Mouse (Mus musculus) embryonic facial prominence, embryonic 11.5 days (tissue): ENCODE measurements around the gene Cep350. TPM values are rescaled to one million over a fixed set of nuclear protein-coding genes. Genes with fewer than 3 reads are reported as not detected.

Experiments
- ATAC-seq: fragments of 200-750 bp; cut with Nextera tagmentation; replicated peaks from 2 replicates; pipeline ENCODE4 v1.8.0; 2017; ENCODE audit warnings: low read depth; ENCODE audit not compliant: insufficient number of reproducible peaks, low FRiP score, low TSS enrichment
- DNase-seq: peaks from one replicate; pipeline ENCODE4 v3.0.0-alpha.2; 2015; ENCODE audit warnings: low spot score
- H3K27ac ChIP-seq: fragments of 300-500 bp; sonication (generic); replicated peaks from 2 replicates; pipeline ENCODE4 v1.5.1; 2014; ENCODE audit warnings: mild to moderate bottlenecking, low read depth, low read length, control low read depth
- H3K27me3 ChIP-seq: fragments of 300-500 bp; sonication (generic); 2 replicates; pipeline ENCODE4 v1.6.1; 2014; ENCODE audit warnings: mild to moderate bottlenecking, low read length, moderate library complexity, mixed read lengths; ENCODE audit not compliant: control insufficient read depth, insufficient read depth
- H3K36me3 ChIP-seq: fragments of 300-500 bp; sonication (generic); replicated peaks from 2 replicates; pipeline ENCODE4 v1.6.1; 2014; ENCODE audit warnings: low read depth, mild to moderate bottlenecking, low read length, moderate library complexity, mixed read lengths; ENCODE audit not compliant: control insufficient read depth, insufficient read depth
- H3K4me1 ChIP-seq: fragments of 300-500 bp; sonication (generic); 2 replicates; pipeline ENCODE4 v1.6.1; 2014; ENCODE audit warnings: low read length, mixed read lengths; ENCODE audit not compliant: control insufficient read depth, insufficient read depth
- H3K4me2 ChIP-seq: fragments of 300-500 bp; sonication (generic); 2 replicates; pipeline ENCODE4 v1.6.1; 2014; ENCODE audit warnings: low read depth, mild to moderate bottlenecking, control low read depth, low read length, moderate library complexity
- H3K4me3 ChIP-seq: fragments of 300-500 bp; sonication (generic); 2 replicates; pipeline ENCODE4 v1.5.1; 2014; ENCODE audit warnings: low read depth, low read length, control low read depth
- H3K9ac ChIP-seq: fragments of 300-500 bp; sonication (generic); replicated peaks from 2 replicates; pipeline ENCODE4 v1.6.1; 2014; ENCODE audit warnings: mild to moderate bottlenecking, control low read depth, low read length
- H3K9me3 ChIP-seq: fragments of 300-500 bp; sonication (generic); replicated peaks from 2 replicates; pipeline ENCODE4 v1.6.1; 2016; ENCODE audit warnings: mild to moderate bottlenecking, low read length, inconsistent platforms, mixed read lengths; ENCODE audit not compliant: control insufficient read depth
- WGBS: fragments of 180-500 bp; shearing (Covaris S2); extraction: QIAGEN DNeasy Blood & Tissue Kit; methylation state at CpG from one replicate; pipeline ENCODE4 v1.1.7; 2014; 5-methylcytosine and 5-hydroxymethylcytosine counted together
- polyA plus RNA-seq: library from polyadenylated mRNA; unstranded; fragments of >200 nt; fragmentation: Nextera tagmentation; extraction: Ambion mirVana; gene quantifications from 2 replicates; pipeline ENCODE4 v1.2.1, GENCODE M21; 2014

Gene Cep350
- polyA plus RNA-seq, 1 experiment from 2014 or later: 8.2 TPM

- ATAC-seq: peak; percentile 93
- under 1% methylated on average over 65 of the region's 67 CpGs for WGBS
- Histone ChIP-seq H3K9me3 (no peaks in the 10 kb centered on the region), H3K9ac (peak within 1 kb of the TSS; percentile 80), H3K4me3 (peak within 1 kb of the TSS; percentile 77), H3K27ac (no peak within 1 kb of the TSS), H3K4me2 (peak within 1 kb of the TSS; percentile 73), H3K27me3 (no peaks in the 10 kb centered on the region), H3K36me3 (no peaks in the 10 kb centered on the region), H3K4me1 (no peaks in the 10 kb centered on the region)
- peak; percentile 93 for DNase-seq
These were observed 160.2 kb downstream of the Cep350 start, which contains the start of gene Qsox1 for GRCm38 (mm10) chr1:155812581-155813499. Gene Qsox1, minus strand, starts transcription at chr1:155812889.

- WGBS: 5% methylated on average over 22 of the region's 22 CpGs
- no peak for ATAC-seq
- no peak overlapping the region for H3K27ac ChIP-seq
These were observed 161.0 kb downstream of the Cep350 start for GRCm38 (mm10) chr1:155811995-155812580.

DNA sequence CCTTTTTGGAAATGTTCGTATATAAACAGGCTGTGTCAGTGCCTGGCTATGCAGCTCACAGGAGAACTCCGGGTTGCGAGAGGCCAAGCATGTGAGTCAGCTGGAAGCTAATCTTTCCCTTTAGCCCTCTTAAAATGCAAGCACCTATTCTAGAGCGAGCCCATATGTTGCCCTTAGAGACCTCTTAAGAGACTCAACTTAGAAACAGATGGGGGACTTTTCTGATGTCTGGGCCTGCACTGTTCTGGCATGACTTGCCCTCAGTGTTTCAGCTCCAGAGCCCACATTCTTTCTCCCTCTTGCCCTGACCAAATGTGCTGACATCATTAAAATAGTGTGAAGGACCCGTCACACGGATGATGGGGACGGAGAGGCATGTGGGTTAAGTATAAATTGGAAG, 162.4 kb downstream of the Cep350 start:
- no peak for ATAC-seq
- Histone ChIP-seq H3K9me3 (no peaks in the 10 kb centered on the region), H3K27ac (no peak overlapping the region), H3K27me3 (no peaks in the 10 kb centered on the region), H3K4me2 (no peak overlapping the region), H3K4me1 (no peaks in the 10 kb centered on the region), H3K4me3 (no peak overlapping the region), H3K9ac (no peak overlapping the region), H3K36me3 (no peaks in the 10 kb centered on the region)
- WGBS: 52% methylated on average over 7 of the region's 7 CpGs
- DNase-seq: peak; percentile 12

More at GRCm38 (mm10) chr1:155811995-155812580, 161.0 kb downstream of the Cep350 start:
- H3K9ac ChIP-seq: peak overlapping the region; percentile 80
- no peaks in the 10 kb centered on the region for H3K36me3 ChIP-seq
- peak overlapping the region; percentile 73 for H3K4me2 ChIP-seq
- no peaks in the 10 kb centered on the region for H3K4me1 ChIP-seq
- no peaks in the 10 kb centered on the region for H3K27me3 ChIP-seq
- H3K9me3 ChIP-seq: no peaks in the 10 kb centered on the region
- DNase-seq: peak; percentile 52
- H3K4me3 ChIP-seq: peak overlapping the region; percentile 77

DNA sequence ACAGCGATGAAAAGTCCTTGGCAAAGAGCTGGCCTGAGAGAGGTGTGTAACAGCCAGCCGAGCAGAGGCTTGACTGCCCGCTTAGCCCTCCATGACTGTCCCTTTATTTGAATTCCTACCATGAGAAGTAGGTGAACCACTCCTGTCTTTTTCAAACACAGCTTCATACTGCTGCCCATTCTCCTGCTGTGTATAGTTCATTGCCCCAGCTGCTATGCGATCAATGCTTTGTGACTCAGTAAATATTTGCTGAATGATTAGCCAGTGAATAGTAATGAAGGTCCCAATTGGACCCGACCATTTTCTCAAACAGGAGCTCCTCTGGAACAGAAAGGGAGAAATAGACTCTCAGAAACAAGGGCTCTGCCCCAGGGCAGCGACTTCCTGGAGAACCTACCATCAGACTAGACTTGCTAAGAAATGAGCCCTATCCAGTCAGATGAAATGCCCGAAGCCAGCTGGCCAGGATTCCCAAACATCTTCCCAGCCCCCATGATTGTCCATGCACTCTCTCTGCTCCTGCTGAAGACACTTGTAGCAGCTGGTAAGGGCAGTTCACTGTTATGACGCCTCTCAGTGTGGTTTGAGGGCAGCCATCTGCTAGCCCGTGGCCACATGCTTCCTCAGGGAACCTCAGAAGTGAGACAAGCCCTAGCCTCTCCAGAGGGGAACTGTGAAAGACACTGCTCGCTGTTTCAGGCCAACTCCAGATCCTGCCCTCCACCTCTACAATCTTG, 163.2 kb downstream of the Cep350 start:
- DNase-seq: no peak

GRCm38 (mm10) chr1:155808261-155808660, 164.8 kb downstream of the Cep350 start:
- no peak overlapping the region for H3K4me3 ChIP-seq
- H3K36me3 ChIP-seq: no peaks in the 10 kb centered on the region
- no peak overlapping the region for H3K27ac ChIP-seq
- no peaks in the 10 kb centered on the region for H3K27me3 ChIP-seq
- H3K4me1 ChIP-seq: no peaks in the 10 kb centered on the region
- no peak overlapping the region for H3K4me2 ChIP-seq
- DNase-seq (no peak), ATAC-seq (no peak)
- H3K9me3 ChIP-seq: no peaks in the 10 kb centered on the region
- WGBS: 90% methylated on average over 4 of the region's 4 CpGs
- H3K9ac ChIP-seq: no peak overlapping the region

More for the DNA sequence above, 163.2 kb downstream of the Cep350 start:
- no peak overlapping the region for H3K9ac ChIP-seq
- H3K27ac ChIP-seq: no peak overlapping the region
- H3K9me3 ChIP-seq: no peaks in the 10 kb centered on the region
- 71% methylated on average over 10 of the region's 10 CpGs for WGBS
- H3K36me3 ChIP-seq: no peaks in the 10 kb centered on the region
- H3K4me1 ChIP-seq: no peaks in the 10 kb centered on the region
- H3K27me3 ChIP-seq: no peaks in the 10 kb centered on the region
- H3K4me3 ChIP-seq: no peak overlapping the region
- H3K4me2 ChIP-seq: no peak overlapping the region
- ATAC-seq: no peak

GRCm38 (mm10) chr1:155805607-155806006, 167.4 kb downstream of the Cep350 start:
- no peaks in the 10 kb centered on the region for H3K27me3 ChIP-seq
- H3K9ac ChIP-seq: no peak overlapping the region
- 94% methylated on average over 9 of the region's 9 CpGs for WGBS
- no peak for DNase-seq
- no peak overlapping the region for H3K4me3 ChIP-seq
- H3K27ac ChIP-seq: no peak overlapping the region
- ATAC-seq: no peak
- no peaks in the 10 kb centered on the region for H3K9me3 ChIP-seq
- H3K36me3 ChIP-seq: no peaks in the 10 kb centered on the region; the same call in 1 of the 2 replicates
- H3K4me1 ChIP-seq: no peaks in the 10 kb centered on the region
- H3K4me2 ChIP-seq: no peak overlapping the region

DNA sequence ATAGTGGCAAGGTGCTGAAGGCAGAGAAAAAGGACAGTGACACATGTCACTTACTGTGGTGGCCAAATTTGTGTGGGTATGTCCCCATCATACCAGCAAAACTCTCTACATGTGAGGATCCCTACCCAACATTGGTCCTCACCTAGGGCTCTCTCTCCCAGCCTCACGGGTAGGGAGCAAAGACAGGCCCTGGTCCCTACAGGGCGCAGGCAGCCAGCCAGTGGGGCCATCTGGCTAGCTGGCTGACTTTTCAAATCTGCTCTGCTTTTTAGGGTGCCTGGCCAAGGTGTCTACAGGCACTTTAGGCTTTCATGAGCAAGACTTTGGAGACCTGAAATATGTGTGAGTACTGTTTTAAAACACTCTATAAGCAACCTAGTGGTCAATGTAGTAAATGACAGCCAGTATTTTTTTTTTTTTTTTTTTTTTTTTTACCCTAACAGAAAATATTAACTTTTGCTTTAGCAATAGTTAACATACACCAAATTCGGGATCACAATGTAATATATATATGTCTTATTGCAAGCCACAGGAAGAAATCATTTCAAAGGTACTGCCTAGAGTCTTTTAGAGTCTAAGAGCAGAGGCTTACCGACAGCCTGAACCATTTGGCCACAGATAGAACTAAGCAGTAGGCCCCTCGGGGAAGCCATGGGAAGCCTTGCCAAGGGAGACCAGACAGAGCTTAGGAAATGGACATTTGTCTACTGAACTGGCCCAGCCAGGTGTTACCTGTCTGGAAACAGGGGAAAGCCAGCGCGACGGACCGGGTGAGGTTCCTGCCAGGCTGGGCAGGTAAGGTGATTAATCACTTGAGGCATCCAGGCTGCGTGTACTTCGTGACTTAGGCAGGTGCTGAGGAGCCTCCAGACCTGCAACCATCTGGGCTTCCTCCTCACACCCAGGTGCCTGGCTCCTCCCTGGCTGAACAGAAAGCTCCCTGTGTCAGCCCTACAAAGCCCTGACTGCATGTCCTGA, 171.8 kb downstream of the Cep350 start:
- DNase-seq: no peak
- Histone ChIP-seq H3K9ac (no peak overlapping the region), H3K36me3 (no peaks in the 10 kb centered on the region; the same call in 1 of the 2 replicates), H3K4me1 (no peaks in the 10 kb centered on the region), H3K27me3 (no peaks in the 10 kb centered on the region), H3K27ac (no peak overlapping the region), H3K4me2 (no peak overlapping the region), H3K4me3 (no peak overlapping the region), H3K9me3 (no peaks in the 10 kb centered on the region)
- no peak for ATAC-seq
- 86% methylated on average over 11 of the region's 11 CpGs for WGBS
